8 mouse cellular contexts compared by ENCODE assay signal in genomic region chr13:67609066-67609876, GRCm38 (mm10). TPM values are rescaled to one million over a fixed set of nuclear protein-coding genes. Genes with fewer than 3 reads are reported as not detected.
DNase-seq lines count a peak whose midpoint lies in the region; ATAC-seq and TF ChIP-seq lines count a peak whose summit lies in the region.

Gene Zfp729b, minus strand, starts transcription at chr13:67609707.

- H3K4me3 ChIP-seq in bone marrow, adult 2 months (replicated peaks; ENCODE audit: control insufficient read depth, low read depth, low read length) = peak within 1 kb of the TSS; percentile 91
- peak within 1 kb of the TSS; percentile 77 for H3K4me3 ChIP-seq in embryonic facial prominence, embryonic 15.5 days (replicated peaks)
- H3K4me3 ChIP-seq in limb, embryonic 14.5 days (replicated peaks; ENCODE audit: low read length) = peak within 1 kb of the TSS; percentile 70
- peak within 1 kb of the TSS; percentile 66 for H3K4me3 ChIP-seq in midbrain, postnatal 0 days (ENCODE audit: low read depth, low read length)

- no peaks in the 10 kb centered on the region for H3K9me3 ChIP-seq in embryonic facial prominence, embryonic 15.5 days (replicated peaks)
- H3K9me3 ChIP-seq in limb, embryonic 14.5 days (ENCODE audit: control insufficient read depth, low read length) = no peaks in the 10 kb centered on the region
- H3K9me3 ChIP-seq in midbrain, postnatal 0 days (ENCODE audit: low read length) = no peaks in the 10 kb centered on the region

- H3K9ac ChIP-seq in embryonic facial prominence, embryonic 15.5 days = peak within 1 kb of the TSS; percentile 71
- H3K9ac ChIP-seq in limb, embryonic 14.5 days (ENCODE audit: low read depth, low read length, severe bottlenecking) = peak within 1 kb of the TSS; percentile 66
- H3K9ac ChIP-seq in midbrain, postnatal 0 days (replicated peaks; ENCODE audit: low read length, poor library complexity, severe bottlenecking) = peak within 1 kb of the TSS; percentile 48

- no peak for TF ChIP-seq CTCF in bone marrow, adult 2 months (IDR thresholded peaks at IDR 0.05; ENCODE audit: control insufficient read depth, insufficient read depth, low read length)
- peak; percentile 68 for TF ChIP-seq CTCF in midbrain, postnatal 0 days (IDR thresholded peaks at IDR 0.05)

- TF ChIP-seq POLR2A in bone marrow, adult 2 months (IDR thresholded peaks at IDR 0.05; ENCODE audit: borderline replicate concordance, control insufficient read depth, low read depth, low read length) = no peak
- no peak for TF ChIP-seq POLR2A in limb, embryonic 14.5 days (IDR thresholded peaks at IDR 0.05; ENCODE audit: borderline replicate concordance, extremely low read depth, insufficient read depth, insufficient read length)

- no peaks in the 10 kb centered on the region; the same call in 1 of the 2 replicates for H3K36me3 ChIP-seq in embryonic facial prominence, embryonic 15.5 days
- H3K36me3 ChIP-seq in limb, embryonic 14.5 days (ENCODE audit: control insufficient read depth, insufficient read depth, low read length) = no peaks in the 10 kb centered on the region
- no peaks in the 10 kb centered on the region for H3K36me3 ChIP-seq in midbrain, postnatal 0 days (ENCODE audit: insufficient read depth, low read length)

- peak; percentile 93 for ATAC-seq in embryonic facial prominence, embryonic 15.5 days (ENCODE audit: insufficient number of reproducible peaks, low FRiP score, low TSS enrichment, low read depth)
- ATAC-seq in limb, embryonic 14.5 days (ENCODE audit: low FRiP score, low read depth) = peak; percentile 95
- peak; percentile 98 for ATAC-seq in midbrain, postnatal 0 days (ENCODE audit: low FRiP score)

- H3K27ac ChIP-seq in bone marrow, adult 2 months (ENCODE audit: control insufficient read depth, insufficient read depth, low read depth, low read length, poor library complexity) = peak within 1 kb of the TSS; percentile 73
- H3K27ac ChIP-seq in embryonic facial prominence, embryonic 15.5 days (replicated peaks) = peak within 1 kb of the TSS; percentile 73
- peak within 1 kb of the TSS; percentile 65 for H3K27ac ChIP-seq in limb, embryonic 14.5 days (replicated peaks; ENCODE audit: low read depth, low read length)
- peak within 1 kb of the TSS; percentile 74 for H3K27ac ChIP-seq in midbrain, postnatal 0 days (ENCODE audit: low read depth, low read length)

- H3K4me1 ChIP-seq in bone marrow, adult 2 months (ENCODE audit: control insufficient read depth, insufficient read depth, low read length) = peaks cover 1% of the 10 kb centered on the region
- H3K4me1 ChIP-seq in embryonic facial prominence, embryonic 15.5 days = peaks cover 8% of the 10 kb centered on the region
- no peaks in the 10 kb centered on the region for H3K4me1 ChIP-seq in limb, embryonic 14.5 days (ENCODE audit: control insufficient read depth, insufficient read depth, low read length)
- no peaks in the 10 kb centered on the region for H3K4me1 ChIP-seq in midbrain, postnatal 0 days (ENCODE audit: insufficient read depth, low read length)

- H3K4me2 ChIP-seq in embryonic facial prominence, embryonic 15.5 days (replicated peaks) = peak within 1 kb of the TSS; percentile 65
- peak within 1 kb of the TSS; percentile 60 for H3K4me2 ChIP-seq in limb, embryonic 14.5 days (replicated peaks; ENCODE audit: low read depth, low read length, severe bottlenecking)
- peak within 1 kb of the TSS; percentile 54 for H3K4me2 ChIP-seq in midbrain, postnatal 0 days (ENCODE audit: low read depth, low read length, poor library complexity, severe bottlenecking)

- 2% methylated on average over 20 of the region's 20 CpGs for WGBS in bone marrow, adult 2 months
- WGBS in embryonic facial prominence, embryonic 15.5 days = 3% methylated on average over 20 of the region's 20 CpGs
- 4% methylated on average over 20 of the region's 20 CpGs for WGBS in limb, embryonic 14.5 days
- WGBS in midbrain, postnatal 0 days = 2% methylated on average over 20 of the region's 20 CpGs

- H3K27me3 ChIP-seq in embryonic facial prominence, embryonic 15.5 days = no peaks in the 10 kb centered on the region
- no peaks in the 10 kb centered on the region for H3K27me3 ChIP-seq in limb, embryonic 14.5 days (ENCODE audit: control insufficient read depth, insufficient read depth, low read length)
- H3K27me3 ChIP-seq in midbrain, postnatal 0 days (ENCODE audit: insufficient read depth, low read length) = no peaks in the 10 kb centered on the region

- peak; percentile 95 for DNase-seq in 416B (ENCODE audit: low read depth)
- peak; percentile 93 for DNase-seq in heart, adult 8-10 months (ENCODE audit: low spot score)
- DNase-seq in kidney, adult 9 months = peak; percentile 94
- DNase-seq in limb, embryonic 14.5 days (ENCODE audit: low spot score) = peak; percentile 89
- peak; percentile 91 for DNase-seq in midbrain, postnatal 0 days (ENCODE audit: low spot score)
- peak; percentile 68 to 88 for DNase-seq in spleen, postnatal 14 days (ENCODE audit: low spot score in 2 of 2)

RNA-seq across cellular contexts. Expression of gene Zfp729b, which starts in this region (rescaled TPM):
- 1.7 and 4.1 TPM in 2 replicates for polyA plus RNA-seq in bone marrow, adult 2 months (2011; ENCODE audit: insufficient read depth, insufficient read length, low replicate concordance, missing spikeins)
- 4.0 and 4.1 TPM in 2 replicates for polyA plus RNA-seq in embryonic facial prominence, embryonic 15.5 days (2015; fragmentation: Nextera tagmentation; extraction: Ambion mirVana)
- 1 to 10 TPM; 3.4 to 4.2 (median 3.8) TPM for total RNA-seq in heart, adult 8-10 months (2022)
- 2.1 and 3.0 TPM in 2 replicates for polyA plus RNA-seq in limb, embryonic 14.5 days (2012; rRNA removed)
- 5.2 and 6.1 TPM in 2 replicates for polyA plus RNA-seq in limb, embryonic 14.5 days (2014; fragmentation: Nextera tagmentation; extraction: Ambion mirVana)
- total RNA-seq in midbrain, postnatal 0 days (2014; rRNA removed) = 9.4 and 11.6 TPM in 2 replicates
- 3.4 and 4.1 TPM in 2 replicates for polyA plus RNA-seq in midbrain, postnatal 0 days (2015; fragmentation: Nextera tagmentation; extraction: Ambion mirVana)

Comparison
In these comparisons a context has a peak if more than half of its experiments do, and no peak if none do; other contexts are left out.
1. Peak in every context shown above with its lines: DNase-seq, ATAC-seq, H3K4me3 ChIP-seq and H3K27ac ChIP-seq.